Mouse (Mus musculus) lung, adult 2 months (tissue): ENCODE results near the gene Tut1.
"Not testable (repeated sequence)": the region's sequence is repeated elsewhere in the genome, so short reads cannot be mapped to it uniquely, and the experiment has no call there.

Source experiments
- CTCF ChIP-seq: fragments of 200-500 bp; IDR thresholded peaks from 2 replicates; pipeline ENCODE4 v1.5.1; 2011; ENCODE audit warnings: mild to moderate bottlenecking, low read length, control low read depth; ENCODE audit not compliant: insufficient read depth
- POLR2A ChIP-seq: fragments of 200-500 bp; IDR thresholded peaks from 2 replicates; pipeline ENCODE4 v1.6.1; 2011; ENCODE audit warnings: low read depth, mild to moderate bottlenecking, control low read depth, low read length, borderline replicate concordance; ENCODE audit errors: extremely low read depth

DNA sequence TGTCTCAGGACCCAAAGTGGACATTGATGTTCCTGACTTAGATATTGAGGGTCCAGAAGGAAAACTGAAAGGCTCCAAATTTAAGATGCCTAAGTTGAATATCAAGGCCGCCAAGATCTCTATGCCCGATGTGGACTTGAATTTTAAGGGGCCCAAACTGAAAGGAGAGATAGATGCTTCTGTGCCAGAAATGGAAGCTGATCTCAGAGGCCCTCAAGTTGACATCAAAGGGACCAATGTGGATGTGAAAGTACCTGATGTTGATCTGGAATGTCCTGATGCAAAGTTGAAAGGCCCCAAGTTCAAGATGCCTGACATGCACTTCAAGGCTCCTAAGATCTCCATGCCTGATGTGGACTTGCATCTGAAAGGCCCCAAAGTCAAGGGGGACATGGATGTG is 53.3 kb downstream of the Tut1 start:
- TF ChIP-seq CTCF, POLR2A: not testable (repeated sequence)
